Mouse (Mus musculus): ENCODE data around the gene Gphb5. TPM values are rescaled to one million over a fixed set of nuclear protein-coding genes. Genes with fewer than 3 reads are reported as not detected.

The Gphb5 gene
- polyA plus RNA-seq, 2 experiments = not detected

DNA sequence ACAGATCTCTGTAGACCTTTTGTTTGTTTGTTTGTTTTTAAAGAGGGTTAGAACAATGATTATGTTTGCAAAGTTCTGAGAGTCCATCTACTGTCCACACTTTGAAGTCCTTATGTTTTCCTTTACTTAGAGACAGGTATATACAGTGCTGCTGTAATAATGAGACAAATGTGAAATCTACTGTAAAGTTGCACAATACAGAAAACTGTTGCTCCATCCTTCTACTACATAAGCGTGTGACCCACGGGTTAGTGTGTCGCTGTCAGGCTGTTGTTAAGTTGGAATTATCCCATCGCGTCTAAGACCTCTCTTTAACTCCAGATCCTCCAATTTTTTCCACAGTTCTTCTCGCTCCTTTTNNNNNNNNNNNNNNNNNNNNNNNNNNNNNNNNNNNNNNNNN lies 36.9 kb upstream of the Gphb5 start:
- H3K36me3 ChIP-seq (ENCODE audit: control insufficient read depth, insufficient read depth, low read length) = peaks cover 52% of the 10 kb centered on the region
- H3K4me3 ChIP-seq (replicated peaks; ENCODE audit: low read length) = no peak overlapping the region

DNA sequence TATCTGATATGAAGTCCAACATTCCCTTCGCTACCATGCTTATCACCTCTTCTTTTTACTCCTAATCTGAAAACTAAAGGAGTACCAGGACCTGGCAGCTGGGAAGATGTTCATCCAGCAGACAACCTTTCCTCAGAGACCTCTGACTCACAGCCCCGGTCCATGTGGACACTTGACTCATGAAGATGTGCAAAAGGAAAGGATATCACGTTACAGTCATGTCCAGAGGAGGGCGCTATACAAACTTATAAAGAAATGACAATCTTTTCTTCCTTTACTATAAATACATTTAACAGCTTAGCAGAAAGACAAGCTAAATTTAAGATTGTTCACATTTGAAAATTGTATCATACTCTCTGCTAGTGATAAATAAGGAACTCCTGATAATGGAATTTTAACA lies 36.4 kb upstream of the Gphb5 start:
- Histone ChIP-seq H3K4me1 (ENCODE audit: control insufficient read depth, insufficient read depth, low read length) (no peaks in the 10 kb centered on the region), H3K27ac (replicated peaks; ENCODE audit: low read depth, low read length) (no peak overlapping the region), H3K36me3 (ENCODE audit: control insufficient read depth, insufficient read depth, low read length) (peaks cover 49% of the 10 kb centered on the region), H3K9me3 (ENCODE audit: control insufficient read depth, low read length) (no peaks in the 10 kb centered on the region), H3K4me2 (replicated peaks; ENCODE audit: low read depth, low read length, severe bottlenecking) (no peak overlapping the region), H3K9ac (ENCODE audit: low read depth, low read length, severe bottlenecking) (no peak overlapping the region), H3K4me3 (replicated peaks; ENCODE audit: low read length) (no peak overlapping the region), H3K27me3 (ENCODE audit: control insufficient read depth, insufficient read depth, low read length) (no peaks in the 10 kb centered on the region)
- no peak for TF ChIP-seq POLR2A (IDR thresholded peaks at IDR 0.05; ENCODE audit: borderline replicate concordance, extremely low read depth, insufficient read depth, insufficient read length)
- ATAC-seq (ENCODE audit: low FRiP score, low read depth) (no peak), DNase-seq (ENCODE audit: low spot score) (no peak)
- 87% methylated on average over 4 of the region's 4 CpGs for WGBS

More for the DNA sequence above, 36.9 kb upstream of the Gphb5 start:
- Histone ChIP-seq H3K27ac (replicated peaks; ENCODE audit: low read depth, low read length) (no peak overlapping the region), H3K9me3 (ENCODE audit: control insufficient read depth, low read length) (no peaks in the 10 kb centered on the region), H3K27me3 (ENCODE audit: control insufficient read depth, insufficient read depth, low read length) (no peaks in the 10 kb centered on the region), H3K9ac (ENCODE audit: low read depth, low read length, severe bottlenecking) (no peak overlapping the region), H3K4me2 (replicated peaks; ENCODE audit: low read depth, low read length, severe bottlenecking) (no peak overlapping the region), H3K4me1 (ENCODE audit: control insufficient read depth, insufficient read depth, low read length) (no peaks in the 10 kb centered on the region)
- WGBS = 93% methylated on average over 6 of the region's 6 CpGs
- no peak for TF ChIP-seq POLR2A (IDR thresholded peaks at IDR 0.05; ENCODE audit: borderline replicate concordance, extremely low read depth, insufficient read depth, insufficient read length)
- DNase-seq (ENCODE audit: low spot score) = no peak
- ATAC-seq (ENCODE audit: low FRiP score, low read depth) = no peak

DNA sequence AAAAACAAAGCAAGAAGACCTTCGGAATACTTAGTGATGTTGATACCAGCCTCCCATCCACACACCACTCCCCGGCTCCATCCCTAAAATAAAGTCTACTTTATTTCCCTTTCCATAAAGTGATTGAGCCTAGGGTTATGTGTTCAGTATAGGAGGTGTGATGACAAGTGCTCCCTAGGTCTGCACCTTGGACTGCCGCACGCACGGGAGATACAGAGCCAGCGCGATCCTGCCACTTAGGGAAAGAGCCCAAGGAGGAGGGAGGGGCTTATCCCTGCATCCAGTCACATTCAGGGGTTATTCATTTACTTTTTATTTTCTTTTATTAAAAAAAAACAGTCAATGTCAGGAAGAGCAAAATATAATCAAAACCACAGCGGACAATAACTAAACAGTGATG lies 34.0 kb upstream of the Gphb5 start:
- no peak for TF ChIP-seq POLR2A (IDR thresholded peaks at IDR 0.05; ENCODE audit: borderline replicate concordance, extremely low read depth, insufficient read depth, insufficient read length)
- Histone ChIP-seq H3K4me1 (ENCODE audit: control insufficient read depth, insufficient read depth, low read length) (no peaks in the 10 kb centered on the region), H3K27me3 (ENCODE audit: control insufficient read depth, insufficient read depth, low read length) (no peaks in the 10 kb centered on the region), H3K36me3 (ENCODE audit: control insufficient read depth, insufficient read depth, low read length) (peaks cover 38% of the 10 kb centered on the region), H3K4me3 (replicated peaks; ENCODE audit: low read length) (no peak overlapping the region), H3K4me2 (replicated peaks; ENCODE audit: low read depth, low read length, severe bottlenecking) (no peak overlapping the region), H3K9ac (ENCODE audit: low read depth, low read length, severe bottlenecking) (no peak overlapping the region), H3K9me3 (ENCODE audit: control insufficient read depth, low read length) (no peaks in the 10 kb centered on the region), H3K27ac (replicated peaks; ENCODE audit: low read depth, low read length) (no peak overlapping the region)
- no peak for DNase-seq (ENCODE audit: low spot score)
- 95% methylated on average over 8 of the region's 8 CpGs for WGBS
- no peak for ATAC-seq (ENCODE audit: low FRiP score, low read depth)

DNA sequence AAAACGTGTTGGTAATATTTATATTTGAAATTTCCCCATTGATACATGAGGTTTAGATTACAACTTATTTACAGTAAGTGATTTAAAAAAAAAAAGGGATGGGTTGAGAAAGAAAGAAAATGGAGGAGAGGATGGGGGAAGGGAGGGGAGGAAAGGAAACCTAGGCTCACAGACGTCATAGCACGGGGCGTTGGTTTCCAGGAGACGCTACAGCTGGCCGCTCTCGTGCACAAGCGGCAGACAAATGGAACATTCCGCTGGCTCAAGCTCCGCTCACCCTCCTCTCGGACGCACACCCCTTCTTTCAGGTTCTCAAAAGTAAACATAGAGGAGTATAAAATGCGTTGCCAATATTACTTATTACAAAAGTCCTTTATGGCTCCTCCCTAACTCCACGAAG lies 33.4 kb upstream of the Gphb5 start:
- no peaks in the 10 kb centered on the region for H3K4me1 ChIP-seq (ENCODE audit: control insufficient read depth, insufficient read depth, low read length)
- no peak overlapping the region for H3K4me3 ChIP-seq (replicated peaks; ENCODE audit: low read length)
- no peak overlapping the region for H3K4me2 ChIP-seq (replicated peaks; ENCODE audit: low read depth, low read length, severe bottlenecking)
- TF ChIP-seq POLR2A (IDR thresholded peaks at IDR 0.05; ENCODE audit: borderline replicate concordance, extremely low read depth, insufficient read depth, insufficient read length) = no peak
- H3K27ac ChIP-seq (replicated peaks; ENCODE audit: low read depth, low read length) = no peak overlapping the region
- H3K36me3 ChIP-seq (ENCODE audit: control insufficient read depth, insufficient read depth, low read length) = peaks cover 38% of the 10 kb centered on the region
- no peak for DNase-seq (ENCODE audit: low spot score)
- WGBS = 81% methylated on average over 14 of the region's 14 CpGs
- H3K27me3 ChIP-seq (ENCODE audit: control insufficient read depth, insufficient read depth, low read length) = no peaks in the 10 kb centered on the region
- H3K9ac ChIP-seq (ENCODE audit: low read depth, low read length, severe bottlenecking) = no peak overlapping the region
- ATAC-seq (ENCODE audit: low FRiP score, low read depth) = no peak
- no peaks in the 10 kb centered on the region for H3K9me3 ChIP-seq (ENCODE audit: control insufficient read depth, low read length)

DNA sequence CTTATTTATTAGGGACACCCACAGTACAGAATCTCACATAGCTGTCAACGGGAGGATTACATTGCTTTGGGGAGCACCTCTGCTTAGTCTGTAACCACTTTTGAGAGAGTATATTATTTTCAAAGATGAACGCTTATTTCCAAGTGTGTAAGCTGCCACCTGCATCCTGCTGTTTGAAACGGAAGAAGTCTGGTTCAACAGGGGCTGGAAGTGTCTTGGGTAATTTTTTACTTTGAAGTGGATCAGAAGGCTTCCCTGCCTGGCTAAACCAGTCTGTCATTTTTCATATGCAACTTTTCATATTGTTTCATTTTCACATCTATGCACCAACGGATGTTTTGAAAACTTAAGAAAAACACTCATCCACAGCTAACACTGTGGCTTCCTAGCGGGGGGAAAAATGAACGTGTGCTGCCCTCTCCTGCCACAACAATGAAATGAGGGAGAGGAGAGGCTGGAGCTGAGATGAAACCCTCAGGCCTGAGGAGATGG lies 32.9 kb upstream of the Gphb5 start:
- Histone ChIP-seq H3K4me3 (replicated peaks; ENCODE audit: low read length) (no peak overlapping the region), H3K27me3 (ENCODE audit: control insufficient read depth, insufficient read depth, low read length) (no peaks in the 10 kb centered on the region), H3K9me3 (ENCODE audit: control insufficient read depth, low read length) (no peaks in the 10 kb centered on the region), H3K27ac (replicated peaks; ENCODE audit: low read depth, low read length) (no peak overlapping the region), H3K9ac (ENCODE audit: low read depth, low read length, severe bottlenecking) (no peak overlapping the region), H3K4me1 (ENCODE audit: control insufficient read depth, insufficient read depth, low read length) (no peaks in the 10 kb centered on the region), H3K36me3 (ENCODE audit: control insufficient read depth, insufficient read depth, low read length) (peaks cover 38% of the 10 kb centered on the region), H3K4me2 (replicated peaks; ENCODE audit: low read depth, low read length, severe bottlenecking) (no peak overlapping the region)
- TF ChIP-seq POLR2A (IDR thresholded peaks at IDR 0.05; ENCODE audit: borderline replicate concordance, extremely low read depth, insufficient read depth, insufficient read length) = no peak
- 68% methylated on average over 6 of the region's 6 CpGs for WGBS
- no peak for DNase-seq (ENCODE audit: low spot score)
- ATAC-seq (ENCODE audit: low FRiP score, low read depth) = no peak

DNA sequence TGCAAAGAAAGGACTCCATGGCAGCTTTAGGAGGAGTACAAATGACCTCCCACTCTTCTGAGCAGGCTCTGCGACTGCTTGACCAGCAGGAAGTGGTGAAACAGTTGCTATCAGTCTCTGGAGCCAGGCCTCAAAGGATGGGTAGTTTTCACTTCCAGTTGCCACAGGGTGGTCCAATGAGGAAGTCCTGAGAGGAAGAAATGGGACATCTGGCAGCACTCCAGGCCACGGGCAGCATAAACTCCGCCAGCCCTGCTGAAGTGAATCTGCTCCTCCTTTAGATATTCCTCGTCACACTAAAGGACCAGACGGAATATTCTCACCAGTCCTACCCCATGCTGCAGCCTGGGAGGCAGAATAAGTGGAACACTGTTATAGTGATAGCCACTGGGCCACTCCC lies 32.3 kb upstream of the Gphb5 start:
- Histone ChIP-seq H3K9ac (ENCODE audit: low read depth, low read length, severe bottlenecking) (no peak overlapping the region), H3K4me3 (replicated peaks; ENCODE audit: low read length) (no peak overlapping the region), H3K4me2 (replicated peaks; ENCODE audit: low read depth, low read length, severe bottlenecking) (no peak overlapping the region), H3K4me1 (ENCODE audit: control insufficient read depth, insufficient read depth, low read length) (no peaks in the 10 kb centered on the region), H3K36me3 (ENCODE audit: control insufficient read depth, insufficient read depth, low read length) (peaks cover 37% of the 10 kb centered on the region), H3K27ac (replicated peaks; ENCODE audit: low read depth, low read length) (no peak overlapping the region), H3K27me3 (ENCODE audit: control insufficient read depth, insufficient read depth, low read length) (no peaks in the 10 kb centered on the region), H3K9me3 (ENCODE audit: control insufficient read depth, low read length) (no peaks in the 10 kb centered on the region)
- 83% methylated on average over 5 of the region's 5 CpGs for WGBS
- TF ChIP-seq POLR2A (IDR thresholded peaks at IDR 0.05; ENCODE audit: borderline replicate concordance, extremely low read depth, insufficient read depth, insufficient read length) = no peak
- no peak for ATAC-seq (ENCODE audit: low FRiP score, low read depth)
- no peak for DNase-seq (ENCODE audit: low spot score)
